Mouse (Mus musculus) limb, embryonic 13.5 days (tissue): ENCODE measurements around the gene Creb5. TPM values are rescaled to one million over a fixed set of nuclear protein-coding genes. Genes with fewer than 3 reads are reported as not detected.

ENCODE experiments used
- ATAC-seq: fragments of 200-750 bp; cut with Nextera tagmentation; 2 replicates; pipeline ENCODE4 v1.8.0; 2017; ENCODE audit warnings: low read depth, moderate number of reproducible peaks, moderate TSS enrichment; ENCODE audit not compliant: low FRiP score
- H3K27ac ChIP-seq: fragments of 300-500 bp; sonication (generic); 2 replicates; pipeline ENCODE4 v1.5.1; 2015; ENCODE audit warnings: inconsistent platforms, mild to moderate bottlenecking, moderate library complexity
- H3K27me3 ChIP-seq: fragments of 300-500 bp; sonication (generic); 2 replicates; pipeline ENCODE4 v1.6.1; 2015; ENCODE audit warnings: mild to moderate bottlenecking, inconsistent platforms
- H3K36me3 ChIP-seq: fragments of 300-500 bp; sonication (generic); 2 replicates; pipeline ENCODE4 v1.6.1; 2015; ENCODE audit warnings: inconsistent platforms, mild to moderate bottlenecking, moderate library complexity
- H3K4me1 ChIP-seq: fragments of 300-500 bp; sonication (generic); 2 replicates; pipeline ENCODE4 v1.6.1; 2015; ENCODE audit warnings: inconsistent platforms
- H3K4me2 ChIP-seq: fragments of 300-500 bp; sonication (generic); replicated peaks from 2 replicates; pipeline ENCODE4 v1.6.1; 2015; ENCODE audit warnings: inconsistent platforms, mild to moderate bottlenecking, moderate library complexity
- H3K4me3 ChIP-seq: fragments of 300-500 bp; sonication (generic); 2 replicates; pipeline ENCODE4 v1.5.1; 2015; ENCODE audit warnings: moderate library complexity, mild to moderate bottlenecking, inconsistent platforms
- H3K9ac ChIP-seq: fragments of 300-500 bp; sonication (generic); 2 replicates; pipeline ENCODE4 v1.6.1; 2015; ENCODE audit warnings: mild to moderate bottlenecking, inconsistent platforms
- H3K9me3 ChIP-seq: fragments of 300-500 bp; sonication (generic); 2 replicates; pipeline ENCODE4 v1.6.1; 2016; ENCODE audit warnings: inconsistent platforms
- WGBS: fragments of 180-500 bp; shearing (Covaris S2); methylation state at CpG from one replicate; pipeline ENCODE4 v1.1.7; 2015; 5-methylcytosine and 5-hydroxymethylcytosine counted together
- polyA plus RNA-seq: library from polyadenylated mRNA; unstranded; fragments of >200 nt; fragmentation: Nextera tagmentation; extraction: Ambion mirVana; gene quantifications from 2 replicates; pipeline ENCODE4 v1.2.1, GENCODE M21; 2015

Gene Creb5
- polyA plus RNA-seq, 1 experiment from 2014 or later, result 75.4 TPM

DNA sequence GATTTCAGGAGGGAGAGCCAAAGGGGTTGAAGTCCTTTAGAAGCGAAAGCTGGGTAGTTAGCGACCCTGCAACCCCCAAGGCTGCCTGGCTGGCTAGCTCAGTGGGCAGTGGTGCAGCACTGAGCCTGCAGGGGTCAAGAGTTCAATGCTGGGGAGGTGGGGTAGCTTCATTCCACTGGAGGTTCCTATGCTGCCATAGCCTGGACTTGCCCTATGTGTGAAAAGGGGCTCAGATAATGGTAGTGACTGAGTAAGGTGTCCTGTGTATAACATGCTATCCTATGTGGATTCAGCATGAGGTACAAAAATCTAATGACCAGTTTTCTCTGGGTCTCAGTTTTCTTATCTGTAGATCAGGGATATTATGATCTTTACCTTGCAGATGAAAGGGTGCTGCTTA is 182.6 kb downstream of the Creb5 start:
- ATAC-seq, result no peak

DNA sequence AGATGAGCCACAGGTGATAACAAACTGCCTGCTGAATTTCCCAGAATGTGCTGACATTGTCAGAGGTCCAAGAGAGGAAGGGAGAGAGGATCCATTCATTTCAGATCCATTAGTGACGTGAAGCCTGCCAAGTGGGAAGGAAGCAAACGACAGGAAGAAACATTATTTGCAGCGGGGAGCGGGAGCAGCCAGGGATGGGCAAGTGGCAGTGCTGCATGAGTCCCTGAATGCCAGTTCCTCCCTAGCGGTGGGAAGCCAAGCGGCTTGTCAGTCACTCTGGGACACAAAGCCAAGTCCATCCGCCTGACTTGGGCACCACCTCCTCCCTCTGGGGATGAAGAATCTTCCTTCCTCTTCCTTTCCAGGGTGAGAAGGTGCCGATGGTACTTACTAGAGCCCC is 183.5 kb downstream of the Creb5 start:
- Histone ChIP-seq H3K4me2 (peak overlapping the region; percentile 46), H3K27ac (peak overlapping the region; percentile 93), H3K9me3 (no peaks in the 10 kb centered on the region), H3K4me3 (no peak overlapping the region; the same call in 1 of the 2 replicates), H3K27me3 (no peaks in the 10 kb centered on the region), H3K9ac (no peak overlapping the region), H3K4me1 (peaks cover 51% of the 10 kb centered on the region), H3K36me3 (no peaks in the 10 kb centered on the region)
- no peak for ATAC-seq
- 36% methylated on average over 8 of the region's 8 CpGs for WGBS

More for the DNA sequence above, 182.6 kb downstream of the Creb5 start:
- no peak overlapping the region for H3K4me3 ChIP-seq
- peak overlapping the region; percentile 93 for H3K27ac ChIP-seq
- no peaks in the 10 kb centered on the region for H3K9me3 ChIP-seq
- WGBS, result 31% methylated on average over 2 of the region's 2 CpGs
- peak overlapping the region; percentile 46 for H3K4me2 ChIP-seq
- peaks cover 51% of the 10 kb centered on the region for H3K4me1 ChIP-seq
- H3K9ac ChIP-seq, result 0 out of 2 replicates have a peak overlapping the region, but pooled peaks have one; percentile 25
- no peaks in the 10 kb centered on the region for H3K27me3 ChIP-seq
- H3K36me3 ChIP-seq, result no peaks in the 10 kb centered on the region

DNA sequence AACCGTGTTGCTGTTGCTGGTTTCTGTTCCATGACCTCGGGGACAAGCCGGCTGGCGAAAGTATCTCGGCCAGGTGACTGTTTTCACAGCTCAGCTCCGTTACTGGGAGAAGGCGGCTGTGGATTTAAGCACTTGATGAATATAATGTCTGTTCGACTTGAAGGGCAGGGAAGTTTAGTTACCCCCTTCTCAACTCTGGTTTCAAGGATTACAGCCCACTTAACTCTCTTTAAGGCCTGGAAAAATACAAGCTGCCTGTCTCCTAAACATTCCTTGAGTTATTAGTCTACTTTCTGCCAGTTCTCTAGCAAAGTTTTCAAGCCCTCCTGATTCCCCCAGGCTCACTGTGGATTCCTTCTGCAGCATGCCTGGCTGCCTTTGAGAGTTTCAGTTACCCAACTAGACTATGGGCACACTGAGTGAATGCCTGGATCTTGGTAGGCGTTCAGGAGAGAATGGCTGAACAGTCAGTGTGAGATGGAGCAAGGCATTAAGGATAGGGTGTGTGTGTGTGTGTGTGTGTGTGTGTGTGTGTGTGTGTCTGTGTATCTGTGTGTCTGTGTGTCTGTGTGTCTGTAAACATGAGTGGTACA is 184.0 kb downstream of the Creb5 start:
- whole genome bisulfite sequencing, result 17% methylated on average over 9 of the region's 9 CpGs
- no peaks in the 10 kb centered on the region for H3K27me3 ChIP-seq
- no peaks in the 10 kb centered on the region for H3K36me3 ChIP-seq
- no peak overlapping the region for H3K9ac ChIP-seq
- no peaks in the 10 kb centered on the region for H3K9me3 ChIP-seq
- H3K4me2 ChIP-seq, result peak overlapping the region; percentile 46
- peaks cover 51% of the 10 kb centered on the region for H3K4me1 ChIP-seq
- H3K27ac ChIP-seq, result peak overlapping the region; percentile 93
- peak; percentile 79 for ATAC-seq
- no peak overlapping the region for H3K4me3 ChIP-seq

DNA sequence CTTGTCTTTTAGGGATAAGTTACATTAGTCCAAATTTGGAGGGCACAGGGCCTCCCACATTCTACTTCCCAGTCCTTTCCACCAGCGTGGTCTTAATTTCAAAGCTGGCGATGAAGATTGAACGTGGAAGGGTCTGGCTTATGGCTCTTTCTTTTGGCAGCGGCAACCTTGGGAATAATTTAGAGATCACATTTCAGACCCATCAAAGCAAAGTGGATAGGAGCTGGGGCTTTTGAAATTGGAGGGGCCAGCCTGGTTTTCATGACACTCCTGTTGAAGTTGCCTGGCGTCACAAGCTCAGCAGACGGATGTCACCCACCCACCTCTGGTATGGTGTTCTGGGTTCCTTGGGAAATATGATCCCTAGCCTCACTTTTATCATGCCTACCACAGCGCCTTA is 185.7 kb downstream of the Creb5 start:
- H3K27ac ChIP-seq, result no peak overlapping the region; the same call in 1 of the 2 replicates
- 37% methylated on average over 7 of the region's 7 CpGs for WGBS

DNA sequence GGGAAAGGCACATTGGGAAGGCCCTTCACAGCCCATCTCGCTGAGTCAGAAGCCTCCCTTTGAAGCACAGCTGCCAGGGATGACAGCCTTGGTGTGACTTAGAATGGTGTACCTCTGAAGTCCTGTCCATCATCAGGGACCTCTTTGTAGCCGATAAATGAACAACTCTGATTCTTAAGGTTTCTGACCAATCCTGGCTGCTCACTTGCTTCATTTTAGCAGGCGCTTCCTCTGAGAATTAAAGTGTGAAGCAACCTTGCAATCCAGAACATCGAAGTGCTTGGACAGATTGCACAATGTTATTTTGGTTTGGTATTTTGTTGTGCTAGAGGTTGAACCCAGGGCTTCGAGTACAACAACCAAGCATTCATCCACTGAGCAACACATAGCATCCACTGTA is 190.4 kb downstream of the Creb5 start:
- H3K4me1 ChIP-seq, result peaks cover 7% of the 10 kb centered on the region
- 93% methylated on average over 5 of the region's 5 CpGs for WGBS
- no peak overlapping the region for H3K4me3 ChIP-seq

More for the DNA sequence above, 185.7 kb downstream of the Creb5 start:
- H3K4me3 ChIP-seq, result no peak overlapping the region
- H3K4me1 ChIP-seq, result peaks cover 51% of the 10 kb centered on the region
- no peak overlapping the region for H3K9ac ChIP-seq
- no peaks in the 10 kb centered on the region for H3K9me3 ChIP-seq
- no peak overlapping the region for H3K4me2 ChIP-seq
- H3K27me3 ChIP-seq, result no peaks in the 10 kb centered on the region
- no peak for ATAC-seq
- H3K36me3 ChIP-seq, result no peaks in the 10 kb centered on the region

DNA sequence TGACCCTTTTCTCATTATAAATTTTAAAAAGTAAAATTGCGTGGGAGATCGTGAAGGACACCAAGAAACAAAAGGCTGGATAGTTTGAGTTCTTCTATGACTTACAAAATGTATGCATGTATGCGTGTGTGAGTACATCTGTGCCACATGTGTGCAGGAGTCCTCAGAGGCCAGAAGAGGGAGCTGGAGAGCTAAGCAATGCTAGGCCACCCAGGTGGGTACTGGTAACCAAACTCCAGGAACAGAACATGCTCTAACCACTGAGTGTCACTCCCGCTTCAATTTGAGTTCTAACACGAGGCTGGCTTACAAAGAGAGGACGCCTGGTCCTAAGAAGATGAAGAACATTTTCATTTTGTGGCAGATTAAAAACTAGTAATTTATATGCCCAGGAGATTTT is 203.8 kb downstream of the Creb5 start:
- Histone ChIP-seq H3K36me3 (peaks cover 5% of the 10 kb centered on the region; the same call in 1 of the 2 replicates), H3K27me3 (no peaks in the 10 kb centered on the region), H3K9me3 (no peaks in the 10 kb centered on the region; the same call in 1 of the 2 replicates), H3K27ac (no peak overlapping the region), H3K4me3 (no peak overlapping the region), H3K4me1 (peaks cover 20% of the 10 kb centered on the region), H3K4me2 (no peak overlapping the region), H3K9ac (no peak overlapping the region)
- ATAC-seq, result no peak
- 94% methylated on average over 6 of the region's 6 CpGs for WGBS

More for the DNA sequence above, 190.4 kb downstream of the Creb5 start:
- no peak for ATAC-seq
- no peaks in the 10 kb centered on the region for H3K27me3 ChIP-seq
- H3K4me2 ChIP-seq, result no peak overlapping the region
- no peaks in the 10 kb centered on the region for H3K9me3 ChIP-seq
- H3K27ac ChIP-seq, result no peak overlapping the region
- no peak overlapping the region for H3K9ac ChIP-seq
- no peaks in the 10 kb centered on the region; the same call in 1 of the 2 replicates for H3K36me3 ChIP-seq

DNA sequence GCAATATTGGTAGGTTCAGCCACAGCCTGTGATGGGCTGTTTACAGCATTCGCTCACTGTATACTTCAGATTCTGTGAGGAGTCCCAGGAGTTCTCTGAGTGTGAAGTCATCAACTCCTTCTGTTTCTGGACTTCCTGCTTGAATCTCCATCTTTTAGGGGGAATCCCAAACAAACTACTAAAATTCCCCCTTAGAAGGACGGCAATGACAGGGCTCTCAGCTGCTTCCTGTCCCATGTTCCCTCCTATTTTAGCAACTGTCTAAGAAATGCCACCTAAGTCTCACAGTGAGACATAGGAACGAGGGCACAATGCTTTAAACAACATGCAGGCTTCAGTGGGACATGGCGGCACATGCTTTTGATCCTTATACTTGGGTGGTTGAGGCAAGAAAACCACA is 204.3 kb downstream of the Creb5 start:
- H3K36me3 ChIP-seq, result peaks cover 5% of the 10 kb centered on the region; the same call in 1 of the 2 replicates
- H3K9ac ChIP-seq, result no peak overlapping the region
- no peak for ATAC-seq
- peaks cover 24% of the 10 kb centered on the region for H3K4me1 ChIP-seq
- H3K9me3 ChIP-seq, result no peaks in the 10 kb centered on the region; the same call in 1 of the 2 replicates
- no peak overlapping the region for H3K4me3 ChIP-seq
- WGBS, result 92% methylated on average over 4 of the region's 4 CpGs
- H3K4me2 ChIP-seq, result no peak overlapping the region
- no peak overlapping the region for H3K27ac ChIP-seq
- H3K27me3 ChIP-seq, result no peaks in the 10 kb centered on the region

DNA sequence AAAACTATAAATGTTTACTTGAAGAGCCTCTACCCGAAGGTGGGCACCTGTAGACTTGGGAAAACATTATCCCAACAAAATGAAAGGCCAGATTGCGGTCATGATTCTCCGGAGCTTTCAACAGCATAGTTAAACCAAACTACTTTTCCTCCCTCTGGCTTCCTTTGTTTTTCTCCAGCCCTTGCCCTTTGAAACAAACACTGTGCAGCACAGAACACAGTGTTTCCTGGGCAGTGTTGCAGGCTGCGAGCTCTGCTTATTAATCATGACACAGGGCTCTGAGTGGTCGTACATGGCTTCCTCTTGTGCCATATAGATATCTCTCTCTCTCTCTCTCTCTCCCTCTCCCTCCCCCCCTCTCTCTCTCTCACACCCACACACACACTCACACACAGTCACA is 206.8 kb downstream of the Creb5 start:
- H3K9ac ChIP-seq, result no peak overlapping the region
- peaks cover 5% of the 10 kb centered on the region; the same call in 1 of the 2 replicates for H3K36me3 ChIP-seq
- H3K27ac ChIP-seq, result peak overlapping the region; percentile 22; the same call in 1 of the 2 replicates
- no peak for ATAC-seq
- no peaks in the 10 kb centered on the region; the same call in 1 of the 2 replicates for H3K9me3 ChIP-seq
- no peak overlapping the region for H3K4me2 ChIP-seq
- H3K4me3 ChIP-seq, result no peak overlapping the region
- H3K27me3 ChIP-seq, result no peaks in the 10 kb centered on the region
- peaks cover 49% of the 10 kb centered on the region for H3K4me1 ChIP-seq
- 53% methylated on average over 5 of the region's 5 CpGs for WGBS

DNA sequence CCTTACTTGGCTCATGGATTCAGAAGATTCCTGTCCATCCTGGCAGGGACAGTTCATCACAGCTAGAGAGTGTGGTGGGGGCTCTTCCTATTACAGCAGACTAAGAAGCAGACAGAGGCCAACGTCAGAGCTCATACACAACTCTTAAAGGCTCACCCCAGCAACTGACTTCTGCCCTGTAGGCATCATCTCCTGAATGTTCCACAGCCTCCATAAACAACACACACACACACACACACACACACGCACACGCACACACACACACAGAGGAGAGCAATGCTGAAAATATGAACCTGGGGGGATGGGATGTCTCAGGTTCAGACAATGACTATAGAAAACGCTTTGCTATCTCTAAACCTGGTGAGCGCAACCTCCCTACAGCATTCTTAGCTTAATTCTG is 208.6 kb downstream of the Creb5 start:
- H3K4me3 ChIP-seq, result no peak overlapping the region
- no peaks in the 10 kb centered on the region; the same call in 1 of the 2 replicates for H3K9me3 ChIP-seq
- H3K9ac ChIP-seq, result no peak overlapping the region
- ATAC-seq, result no peak
- H3K36me3 ChIP-seq, result peaks cover 5% of the 10 kb centered on the region; the same call in 1 of the 2 replicates
- peaks cover 66% of the 10 kb centered on the region for H3K4me1 ChIP-seq
- H3K4me2 ChIP-seq, result no peak overlapping the region
- H3K27ac ChIP-seq, result peak overlapping the region; percentile 6; the same call in 1 of the 2 replicates
- H3K27me3 ChIP-seq, result no peaks in the 10 kb centered on the region
- WGBS, result 85% methylated on average over 5 of the region's 5 CpGs

DNA sequence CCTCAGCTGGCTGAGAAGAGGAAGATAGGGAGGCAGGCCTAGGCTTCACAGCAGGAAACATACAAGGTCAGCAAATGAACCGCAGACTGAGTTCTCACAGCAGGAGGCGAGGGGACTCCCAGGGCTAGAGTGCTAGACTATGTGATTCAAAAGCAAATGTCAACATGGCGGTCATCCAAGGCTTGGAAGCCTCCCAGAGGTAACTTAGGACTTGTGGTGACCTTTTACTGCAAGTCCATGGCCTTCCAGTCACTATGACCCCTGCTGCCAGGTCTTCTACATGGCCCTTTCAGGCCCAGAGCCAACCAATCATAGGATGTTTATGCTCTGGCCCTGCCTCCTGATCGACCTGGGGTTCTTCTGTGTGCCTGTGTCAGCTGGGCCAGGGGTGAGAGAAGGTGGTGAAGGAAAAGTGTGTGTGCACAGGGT is 209.3 kb downstream of the Creb5 start:
- no peak overlapping the region for H3K9ac ChIP-seq
- H3K4me3 ChIP-seq, result no peak overlapping the region
- H3K27me3 ChIP-seq, result no peaks in the 10 kb centered on the region
- peaks cover 70% of the 10 kb centered on the region for H3K4me1 ChIP-seq
- no peaks in the 10 kb centered on the region for H3K36me3 ChIP-seq
- WGBS, result 65% methylated on average over 4 of the region's 4 CpGs
- H3K9me3 ChIP-seq, result no peaks in the 10 kb centered on the region
- H3K27ac ChIP-seq, result peak overlapping the region; percentile 69
- 0 out of 2 replicates have a peak, but pooled peaks have one; percentile 26 for ATAC-seq
- H3K4me2 ChIP-seq, result no peak overlapping the region

DNA sequence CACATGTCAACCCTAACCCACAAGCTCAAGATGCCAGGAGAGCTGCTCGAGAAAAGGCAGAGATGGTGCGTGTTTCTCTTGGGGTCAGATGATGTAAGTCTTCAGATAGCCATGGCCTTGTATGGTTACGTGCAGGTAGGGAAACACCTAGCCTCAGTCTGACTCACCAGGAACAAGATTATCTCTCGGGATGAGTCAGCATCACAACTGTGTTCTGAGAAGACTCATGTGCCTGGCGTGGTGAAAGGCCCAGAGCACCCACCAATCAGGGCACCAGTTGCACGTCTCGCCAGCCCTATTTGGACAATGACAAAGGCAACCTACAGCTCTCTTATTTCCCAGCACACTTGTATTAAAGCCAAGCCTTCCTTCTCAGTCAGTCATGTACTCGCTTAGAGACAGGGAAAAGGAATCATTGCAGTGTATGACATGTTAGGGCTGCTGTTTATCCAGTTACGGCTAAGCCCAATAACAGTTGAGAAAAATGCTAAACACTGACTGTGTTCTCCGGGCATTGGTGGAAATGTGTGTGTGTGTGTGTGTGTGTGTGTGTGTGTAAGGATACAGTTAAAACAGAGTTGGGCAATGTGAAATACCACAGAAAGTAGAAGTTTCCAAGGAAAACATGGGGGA is 210.9 kb downstream of the Creb5 start:
- WGBS, result 80% methylated on average over 10 of the region's 10 CpGs
- Histone ChIP-seq H3K4me3 (no peak overlapping the region), H3K36me3 (0 out of 2 replicates have a peak, but pooled peaks cover 2% of the 10 kb centered on the region), H3K27ac (peak overlapping the region; percentile 55; the same call in 1 of the 2 replicates), H3K4me2 (no peak overlapping the region), H3K27me3 (no peaks in the 10 kb centered on the region), H3K9me3 (0 out of 2 replicates have a peak, but pooled peaks cover 2% of the 10 kb centered on the region), H3K4me1 (peaks cover 73% of the 10 kb centered on the region), H3K9ac (no peak overlapping the region)
- ATAC-seq, result 0 out of 2 replicates have a peak, but pooled peaks have one; percentile 33

DNA sequence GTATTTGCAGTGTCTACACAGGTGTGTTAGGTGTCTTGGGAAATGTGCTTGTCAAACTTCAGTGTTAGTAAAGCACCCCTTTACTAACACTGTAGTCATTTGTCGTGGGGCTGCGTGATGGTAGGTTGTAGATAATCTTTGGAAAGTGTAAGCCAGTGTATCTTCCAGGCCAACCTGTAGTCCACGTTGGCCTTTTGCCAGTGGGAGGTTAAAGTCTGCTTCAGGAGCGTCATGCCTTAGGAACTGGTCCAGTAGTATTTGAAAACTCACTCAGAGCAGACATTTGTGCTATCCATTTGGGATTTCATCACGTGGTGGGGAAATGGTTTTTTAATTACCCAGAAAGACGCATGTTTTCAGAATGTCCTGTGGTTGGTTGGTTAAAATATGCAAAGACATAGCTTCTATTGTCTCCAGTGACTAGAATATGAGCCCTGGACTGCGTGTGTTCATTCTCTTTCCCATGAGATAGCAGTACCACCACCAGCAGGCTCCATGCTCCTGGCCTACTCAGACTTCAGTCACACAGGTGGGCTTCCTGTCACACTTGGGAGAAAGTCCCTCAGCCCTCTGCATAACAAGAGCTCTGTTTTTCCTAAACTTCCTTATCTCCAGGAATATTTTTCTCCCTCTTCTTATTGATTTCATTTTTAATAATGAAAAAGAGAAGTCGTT is 212.7 kb downstream of the Creb5 start:
- H3K9me3 ChIP-seq, result 0 out of 2 replicates have a peak, but pooled peaks cover 8% of the 10 kb centered on the region
- no peak overlapping the region for H3K4me3 ChIP-seq
- peaks cover 61% of the 10 kb centered on the region for H3K4me1 ChIP-seq
- no peak overlapping the region for H3K9ac ChIP-seq
- no peak overlapping the region for H3K4me2 ChIP-seq
- 79% methylated on average over 8 of the region's 8 CpGs for WGBS
- peak overlapping the region; percentile 28; the same call in 1 of the 2 replicates for H3K27ac ChIP-seq
- no peaks in the 10 kb centered on the region for H3K27me3 ChIP-seq
- no peak for ATAC-seq
- H3K36me3 ChIP-seq, result 0 out of 2 replicates have a peak, but pooled peaks cover 6% of the 10 kb centered on the region
